Mouse (Mus musculus) Patski (cell line): ENCODE data around the gene Pdlim3. TPM values are rescaled to one million over a fixed set of nuclear protein-coding genes. Genes with fewer than 3 reads are reported as not detected.

ENCODE experiments used
- ATAC-seq: fragments of 100-300 bp; one replicate; pipeline ENCODE4 v1.8.0; 2021
- CTCF ChIA-PET: fragments of 350-600 bp; sonication (Branson Sonifier 250); formaldehyde crosslinking; loops from one replicate; lab custom pipeline; 2022; ENCODE audit warnings: inconsistent platforms; lab: Charles Lee
- POLR2A ChIA-PET: fragments of 350-600 bp; sonication (Branson Sonifier 250); formaldehyde crosslinking; loops from one replicate; lab custom pipeline; 2022; ENCODE audit warnings: antibody characterized with exemption, inconsistent platforms; lab: Charles Lee
- DNase-seq: peaks from one replicate; pipeline ENCODE4 v3.0.0-alpha.2; 2011; ENCODE audit warnings: low read depth, low spot score
- H3K27me3 ChIP-seq: fragments of 371-371 bp; one replicate; pipeline ENCODE4 v1.5.1; 2021
- CTCF ChIP-seq: fragments of 100-300 bp; IDR thresholded peaks from one replicate; pipeline ENCODE4 v1.5.1; 2021
- in situ Hi-C: fragments of 300-500 bp; cut with MboI; formaldehyde crosslinking; loops from 3 replicates; pipeline ENCODE4 v1.11.1; 2018; ENCODE audit warnings: low pct_unique_long_range_greater_than_20kb, mixed read lengths
- polyA plus RNA-seq: library from polyadenylated mRNA; unstranded; gene quantifications from one replicate; pipeline ENCODE4 v1.2.3, GENCODE M21; 2021

The Pdlim3 gene
- polyA plus RNA-seq, 1 experiment from 2014 or later = not detected

DNA sequence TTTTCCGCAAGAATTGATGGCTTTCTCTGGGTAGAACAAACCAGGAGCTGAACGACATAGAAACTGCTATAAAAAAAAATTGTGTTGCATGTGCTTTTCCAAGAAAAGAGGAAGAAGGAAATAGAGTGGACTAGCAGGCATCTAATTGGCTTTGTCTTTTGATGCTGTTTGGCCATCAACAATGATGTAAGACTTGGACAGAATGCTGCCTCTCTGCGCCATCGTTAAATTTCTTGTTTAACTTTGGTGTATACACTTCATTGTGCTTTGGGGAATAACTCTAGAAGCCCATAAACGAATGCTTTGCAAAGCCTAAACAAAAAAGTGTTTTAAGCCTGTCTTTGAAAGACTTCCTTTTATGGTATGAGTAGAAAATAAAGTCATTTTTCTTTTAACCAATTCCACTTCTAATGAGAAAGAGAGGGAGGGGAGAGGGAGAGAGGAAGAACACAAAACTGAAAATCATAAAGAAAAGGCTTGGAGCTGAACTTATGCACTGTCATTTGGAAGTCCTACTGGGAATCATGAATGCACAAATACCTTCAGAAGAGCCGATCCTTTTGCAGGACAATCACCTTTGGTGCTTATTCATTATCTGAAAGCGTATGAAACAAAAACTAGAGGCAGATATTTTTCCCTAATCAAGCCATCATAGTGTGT lies 20.5 kb downstream of the Pdlim3 start:
- H3K27me3 ChIP-seq = no peaks in the 10 kb centered on the region
- ChIA-PET POLR2A (no interaction called here), CTCF (no interaction called here)
- TF ChIP-seq CTCF = no peak
- in situ Hi-C loops = no loop called here
- DNase-seq (no peak), ATAC-seq (no peak)

DNA sequence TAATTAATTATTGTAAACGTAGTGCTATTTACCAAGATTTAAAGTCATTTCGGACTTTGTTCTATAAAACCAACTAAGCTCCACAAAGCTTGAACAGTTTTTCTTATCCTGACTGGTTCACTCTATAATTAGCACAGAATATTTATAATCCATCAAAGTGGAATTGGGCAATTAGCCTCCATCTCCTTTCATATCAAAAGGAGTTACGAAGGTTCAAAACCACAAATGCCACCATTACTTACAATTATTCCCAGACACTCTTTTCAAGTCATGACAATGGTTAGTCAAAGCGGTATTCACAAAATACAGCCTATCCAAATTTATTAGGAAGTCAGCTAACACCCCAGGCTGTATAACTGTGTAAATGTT lies 21.0 kb downstream of the Pdlim3 start:
- no peaks in the 10 kb centered on the region for H3K27me3 ChIP-seq
- CTCF ChIA-PET = no interaction called here
- POLR2A ChIA-PET = no interaction called here
- ATAC-seq (no peak), DNase-seq (no peak)
- no peak for TF ChIP-seq CTCF
- in situ Hi-C loops = no loop called here

DNA sequence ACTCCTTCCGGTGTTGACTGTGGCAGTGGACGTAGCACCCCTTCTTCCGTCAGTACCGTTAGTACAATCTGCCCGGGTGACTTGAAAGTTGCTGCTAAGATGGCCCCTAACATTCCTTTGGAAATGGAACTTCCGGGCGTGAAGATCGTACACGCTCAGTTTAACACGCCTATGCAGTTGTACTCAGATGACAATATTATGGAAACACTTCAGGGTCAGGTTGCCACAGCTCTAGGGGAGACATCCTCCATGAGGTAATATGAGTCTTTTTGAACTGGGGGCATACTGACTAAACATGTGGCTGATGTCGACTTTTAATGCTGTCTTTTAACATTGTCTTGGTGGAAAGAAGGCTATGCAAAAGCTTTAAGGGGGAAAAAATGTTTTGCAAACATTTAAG lies 28.4 kb downstream of the Pdlim3 start:
- POLR2A ChIA-PET = no interaction called here
- ATAC-seq = no peak

DNA sequence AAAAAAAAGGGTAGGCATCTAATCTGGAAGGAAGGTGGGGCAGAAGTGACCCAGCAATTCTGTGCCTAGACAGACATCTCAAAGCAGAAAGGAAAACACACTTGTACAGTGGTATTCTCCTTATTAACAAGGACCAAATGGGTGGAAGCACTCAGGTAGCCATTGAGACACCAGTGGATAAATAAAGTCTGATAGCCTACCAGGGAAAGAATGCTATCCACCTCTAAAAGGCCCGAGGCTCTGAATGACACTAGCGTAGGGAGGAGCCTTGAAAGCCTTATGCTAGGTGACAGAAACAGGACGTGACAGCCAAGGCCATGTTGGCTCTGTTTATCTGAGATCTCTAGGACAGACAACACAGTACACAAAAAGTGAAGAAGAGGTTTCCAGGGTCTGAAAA lies 31.2 kb downstream of the Pdlim3 start:
- ChIA-PET POLR2A (no interaction called here), CTCF (no interaction called here)
- no peak for ATAC-seq
- peaks cover 6% of the 10 kb centered on the region for H3K27me3 ChIP-seq
- in situ Hi-C loops = no loop called here
- no peak for TF ChIP-seq CTCF
- DNase-seq = no peak

More for the DNA sequence above, 28.4 kb downstream of the Pdlim3 start:
- CTCF ChIA-PET = no interaction called here
- TF ChIP-seq CTCF = no peak
- in situ Hi-C loops = no loop called here
- DNase-seq = no peak
- H3K27me3 ChIP-seq = no peaks in the 10 kb centered on the region

DNA sequence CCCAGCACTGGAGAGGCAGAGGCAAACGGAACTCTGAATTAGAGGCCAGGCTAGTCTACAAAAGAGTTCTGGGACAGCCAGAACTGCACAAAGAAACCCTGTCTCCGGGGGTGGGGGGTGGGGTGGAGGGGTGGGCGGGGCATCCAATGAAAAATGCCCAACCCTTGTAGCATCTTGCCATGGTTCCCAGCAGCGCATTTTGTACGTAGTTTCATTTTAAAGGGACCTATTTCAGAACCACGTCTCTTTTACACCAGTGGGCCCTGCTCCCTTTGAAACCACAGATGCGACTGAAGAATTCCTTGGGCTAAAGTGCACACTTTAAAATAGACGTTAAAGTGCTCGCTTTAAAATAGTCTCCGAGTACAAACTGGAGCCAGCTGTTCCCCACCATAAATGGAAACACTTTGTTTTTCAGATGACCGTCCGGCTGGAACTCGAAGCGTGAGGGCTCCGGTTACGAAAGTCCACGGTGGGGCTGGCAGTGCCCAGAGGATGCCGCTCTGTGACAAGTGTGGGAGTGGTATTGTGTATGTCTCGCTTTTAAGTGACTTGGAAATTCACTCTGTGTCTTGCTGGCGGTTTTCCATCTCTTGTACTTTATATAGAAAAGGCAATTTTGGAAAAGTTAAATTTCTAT lies 31.9 kb downstream of the Pdlim3 start:
- CTCF ChIA-PET = no interaction called here
- POLR2A ChIA-PET = no interaction called here
- TF ChIP-seq CTCF = no peak
- DNase-seq (no peak), ATAC-seq (no peak)
- in situ Hi-C loops = no loop called here
- H3K27me3 ChIP-seq = peaks cover 7% of the 10 kb centered on the region

DNA sequence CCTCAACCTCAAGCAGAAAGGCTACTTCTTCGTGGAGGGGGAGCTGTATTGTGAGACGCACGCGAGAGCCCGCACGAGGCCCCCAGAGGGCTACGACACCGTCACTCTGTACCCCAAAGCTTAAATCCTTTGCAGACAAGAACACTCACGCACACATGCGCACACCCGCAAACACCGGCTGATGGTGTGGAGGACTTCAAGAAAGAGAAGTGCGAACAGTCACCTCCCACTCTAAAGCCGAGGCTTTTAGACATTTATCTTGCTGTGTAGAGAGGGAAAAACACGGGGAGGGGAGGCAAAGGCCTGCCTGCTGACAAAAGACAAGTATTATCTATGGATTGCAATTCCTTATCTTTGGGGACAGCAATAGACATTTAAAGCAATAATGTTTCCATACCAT lies 33.6 kb downstream of the Pdlim3 start:
- CTCF ChIA-PET = no interaction called here
- in situ Hi-C loops = no loop called here

DNA sequence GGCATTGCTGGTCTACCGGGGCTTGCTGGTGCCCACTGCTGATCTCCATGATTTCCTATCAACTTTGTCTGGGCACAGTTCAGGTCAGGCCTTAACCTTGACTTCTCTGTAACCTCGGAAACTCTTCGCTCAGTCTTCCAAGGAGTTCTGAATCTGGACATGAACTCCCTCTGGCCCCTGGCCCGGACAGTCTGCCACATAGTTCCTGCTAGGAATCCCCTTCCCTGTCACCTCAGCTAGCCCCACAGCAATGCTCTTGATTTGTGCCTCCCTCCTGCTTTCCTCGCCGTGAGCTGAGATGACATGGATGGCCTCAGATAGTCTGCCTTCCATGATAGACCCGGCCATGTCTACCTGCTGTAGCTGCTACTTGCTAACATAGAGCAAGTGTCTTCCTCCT lies 35.1 kb downstream of the Pdlim3 start:
- in situ Hi-C loops = no loop called here
- ATAC-seq (no peak), DNase-seq (no peak)
- POLR2A ChIA-PET = no interaction called here
- peaks cover 7% of the 10 kb centered on the region for H3K27me3 ChIP-seq
- no peak for TF ChIP-seq CTCF
- CTCF ChIA-PET = interaction anchor here (1.2 to 1.5 kb wide), 2 partner anchors 14 to 15 kb away, joined by 4 to 5 read pairs; partner anchors contain the start of gene Ccdc110

More for the DNA sequence above, 33.6 kb downstream of the Pdlim3 start:
- DNase-seq = no peak
- H3K27me3 ChIP-seq = peaks cover 7% of the 10 kb centered on the region
- TF ChIP-seq CTCF = no peak
- no peak for ATAC-seq
- POLR2A ChIA-PET = no interaction called here

DNA sequence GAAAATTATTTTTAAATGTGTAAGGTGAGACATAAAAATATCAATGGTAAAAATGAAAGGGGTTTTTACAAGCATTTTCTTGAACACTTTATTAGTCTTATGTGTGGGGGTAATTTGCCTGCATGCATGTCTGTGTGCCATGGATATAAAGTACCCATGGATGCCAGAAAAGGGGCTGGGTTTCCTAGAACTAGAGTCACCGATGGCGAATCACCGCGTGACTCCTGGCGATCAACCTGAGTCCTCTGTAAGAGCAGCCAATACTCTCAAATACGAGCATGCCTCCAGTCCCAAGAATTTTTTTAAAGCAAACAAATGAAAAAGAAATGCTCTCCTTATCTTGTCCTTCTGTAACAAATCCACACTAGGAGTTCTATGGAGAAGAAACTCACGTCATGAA lies 36.9 kb downstream of the Pdlim3 start:
- in situ Hi-C loops = no loop called here
- H3K27me3 ChIP-seq = peaks cover 7% of the 10 kb centered on the region
- ChIA-PET CTCF (interaction anchor here (1.1 kb wide), 1 partner anchor 13 kb away, joined by 3 read pairs; the partner anchor contains the start of gene Ccdc110), POLR2A (no interaction called here)
- no peak for TF ChIP-seq CTCF
- ATAC-seq (no peak), DNase-seq (no peak)

DNA sequence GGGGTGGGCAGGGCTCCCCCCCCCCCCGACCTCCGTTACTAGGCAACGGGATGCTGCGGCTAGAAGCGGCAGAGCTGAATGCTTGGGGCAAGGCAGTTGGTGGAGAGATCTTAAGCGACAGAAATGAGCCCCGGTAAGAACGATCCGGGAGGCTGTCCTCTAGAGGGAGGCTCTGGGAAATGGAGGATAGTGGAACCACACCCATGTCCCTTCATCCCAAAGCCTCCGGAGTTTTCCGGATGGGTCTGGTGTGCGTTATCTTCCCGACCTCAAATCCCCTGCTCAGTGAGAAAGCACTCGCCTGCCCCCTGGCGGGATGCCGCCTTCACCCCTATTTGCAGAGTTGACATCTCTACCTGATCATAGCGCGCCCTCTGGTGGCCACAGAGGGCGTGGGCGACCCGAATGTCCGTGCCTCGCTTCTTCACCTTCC lies 49.3 kb downstream of the Pdlim3 start, which contains the start of gene Ccdc110:
Gene Ccdc110 (plus strand): TSS at position 38 of the 433 bp plus-strand sequence.
- ChIA-PET POLR2A (interaction anchor here (0.6 kb wide), 1 partner anchor 254 kb away, joined by 3 read pairs; no protein-coding TSS in a partner anchor), CTCF (interaction anchor here (0.6 to 4.0 kb wide), 42 partner anchors 9 to 589 kb away, joined by 3 to 22 read pairs (median 4); no protein-coding TSS in a partner anchor)
- DNase-seq (peak; percentile 42), ATAC-seq (peak; percentile 79)
- peak; percentile 100 for TF ChIP-seq CTCF
- in situ Hi-C loops = loop anchor here (5.0 kb wide), 3 partner anchors 117 to 572 kb away; no protein-coding TSS in a partner anchor
- H3K27me3 ChIP-seq = peaks cover 12% of the 10 kb centered on the region

DNA sequence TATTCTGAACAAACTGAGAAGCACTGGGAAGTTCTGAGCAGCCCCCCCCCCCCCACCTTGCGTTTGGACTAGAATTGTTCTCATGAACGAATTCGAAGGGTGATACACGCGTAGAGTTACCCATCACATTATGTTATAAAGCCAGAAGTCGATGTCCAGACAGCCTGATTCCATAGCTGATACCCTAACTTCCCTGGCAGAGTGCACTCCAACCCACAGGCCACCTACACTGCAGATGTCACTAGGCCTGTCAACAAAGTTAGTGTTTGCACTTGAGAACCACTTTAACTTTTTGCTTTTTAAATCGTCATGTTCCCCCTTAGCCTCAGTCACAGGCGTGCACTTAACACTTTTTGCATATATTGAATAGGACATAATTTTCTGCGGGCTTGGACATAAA lies 51.7 kb downstream of the Pdlim3 start:
- no peak for TF ChIP-seq CTCF
- peaks cover 12% of the 10 kb centered on the region for H3K27me3 ChIP-seq
- DNase-seq (no peak), ATAC-seq (no peak)
- ChIA-PET CTCF (interaction anchor here (4.0 kb wide), 1 partner anchor 122 kb away, joined by 22 read pairs; no protein-coding TSS in a partner anchor), POLR2A (no interaction called here)
- in situ Hi-C loops = loop anchor here (5.0 kb wide), 3 partner anchors 120 to 575 kb away; no protein-coding TSS in a partner anchor

DNA sequence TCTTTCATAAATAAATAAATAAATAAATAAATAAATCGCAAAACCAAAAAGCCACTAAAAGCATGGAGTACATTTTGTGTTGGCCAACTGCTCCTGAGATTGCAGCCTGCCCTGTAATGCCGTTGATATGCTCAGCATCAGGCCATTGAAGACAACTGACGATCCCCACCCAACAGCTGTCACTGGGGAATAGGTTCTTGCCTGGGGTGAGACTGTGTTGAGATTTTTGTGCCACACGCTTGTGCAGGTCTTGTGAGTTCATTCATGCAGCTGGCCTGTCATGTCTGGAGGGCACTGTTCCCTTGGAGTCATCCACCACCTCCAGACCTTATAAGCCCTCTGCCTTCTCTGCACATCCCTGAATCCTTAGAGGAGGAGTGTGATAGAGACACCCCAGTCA lies 61.0 kb downstream of the Pdlim3 start:
- in situ Hi-C loops = no loop called here
- DNase-seq = no peak
- no peak for TF ChIP-seq CTCF
- no peaks in the 10 kb centered on the region for H3K27me3 ChIP-seq
- POLR2A ChIA-PET = no interaction called here
- CTCF ChIA-PET = interaction anchor here (2.3 kb wide), 1 partner anchor 11 kb away, joined by 5 read pairs; no protein-coding TSS in a partner anchor
- no peak for ATAC-seq
